Mouse (Mus musculus): ENCODE measurements around the gene Map3k6. TPM values are rescaled to one million over a fixed set of nuclear protein-coding genes. Genes with fewer than 3 reads are reported as not detected.

Gene Map3k6
- total and polyA plus RNA-seq, 2 experiments from 2014 or later = 2.7 to 13.8 TPM

DNA sequence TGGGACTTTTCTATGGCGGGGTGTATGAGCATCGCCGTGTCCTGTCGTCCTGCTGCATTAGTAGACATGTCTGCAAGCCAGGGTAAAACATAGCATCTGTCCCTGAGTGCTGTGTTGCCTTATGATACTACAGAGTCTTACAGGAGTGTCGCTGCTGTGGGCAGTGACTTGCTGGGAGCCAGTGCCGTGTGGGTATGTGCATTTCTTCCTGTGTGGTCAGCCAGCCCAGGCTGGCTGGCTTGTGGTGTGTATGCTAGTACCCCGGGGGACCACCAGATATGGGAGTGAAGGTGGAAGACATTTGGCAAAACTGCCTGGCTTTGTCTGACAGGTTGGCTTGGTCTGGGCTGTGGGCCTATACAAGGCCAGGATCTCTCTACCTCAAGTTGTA lies 21.8 kb downstream of the Map3k6 start:
- Histone ChIP-seq H3K36me3 (replicated peaks; ENCODE audit: control insufficient read depth, insufficient read depth, low read length) (peaks cover 25% of the 10 kb centered on the region), H3K27me3 (ENCODE audit: control insufficient read depth, insufficient read depth, low read length) (peaks cover 2% of the 10 kb centered on the region; the same call in 1 of the 2 replicates), H3K4me2 (ENCODE audit: low read depth, low read length) (peak overlapping the region; percentile 3; the same call in 1 of the 2 replicates), H3K9me3 (replicated peaks; ENCODE audit: control insufficient read depth, low read length) (no peaks in the 10 kb centered on the region), H3K9ac (replicated peaks; ENCODE audit: low read depth, low read length) (no peak overlapping the region), H3K4me3 (ENCODE audit: low read depth, low read length) (no peak overlapping the region), H3K4me1 (ENCODE audit: control insufficient read depth, insufficient read depth) (no peaks in the 10 kb centered on the region), H3K27ac (ENCODE audit: low read depth) (no peak overlapping the region)
- ATAC-seq (ENCODE audit: insufficient read depth, low read depth) (no peak), DNase-seq (ENCODE audit: low spot score) (no peak)
- WGBS = 60% methylated on average over 7 of the region's 7 CpGs
- TF ChIP-seq CTCF (IDR thresholded peaks at IDR 0.05; ENCODE audit: low read depth) (no peak), EP300 (IDR thresholded peaks at IDR 0.05; ENCODE audit: low read depth) (no peak)

DNA sequence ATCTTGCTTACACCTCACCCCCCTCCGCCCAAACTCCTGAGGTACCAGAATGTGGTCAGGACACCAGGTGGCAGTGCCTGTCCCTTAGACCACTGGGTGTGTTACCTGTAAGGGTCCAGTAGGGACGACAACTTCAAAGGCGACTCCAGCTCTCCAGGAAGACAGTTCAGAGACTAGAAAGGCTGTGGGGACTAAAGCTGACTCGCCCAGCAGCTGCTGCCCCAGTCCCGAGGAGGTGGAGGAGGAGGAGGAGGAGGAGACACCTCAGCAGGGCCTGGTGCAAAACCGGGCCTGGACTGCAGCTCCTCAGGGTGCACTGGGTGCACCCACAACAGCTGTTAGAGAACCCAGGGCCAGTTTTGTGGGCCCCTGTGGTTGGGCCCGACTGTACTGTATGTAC lies 22.3 kb downstream of the Map3k6 start, which contains the start of gene Sytl1:
Sytl1 (minus strand) TSS at position 232 of the 400 bp plus-strand sequence.
- peak within 1 kb of the TSS; percentile 3; the same call in 1 of the 2 replicates for H3K4me2 ChIP-seq (ENCODE audit: low read depth, low read length)
- H3K27ac ChIP-seq (ENCODE audit: low read depth) = no peak within 1 kb of the TSS

DNA sequence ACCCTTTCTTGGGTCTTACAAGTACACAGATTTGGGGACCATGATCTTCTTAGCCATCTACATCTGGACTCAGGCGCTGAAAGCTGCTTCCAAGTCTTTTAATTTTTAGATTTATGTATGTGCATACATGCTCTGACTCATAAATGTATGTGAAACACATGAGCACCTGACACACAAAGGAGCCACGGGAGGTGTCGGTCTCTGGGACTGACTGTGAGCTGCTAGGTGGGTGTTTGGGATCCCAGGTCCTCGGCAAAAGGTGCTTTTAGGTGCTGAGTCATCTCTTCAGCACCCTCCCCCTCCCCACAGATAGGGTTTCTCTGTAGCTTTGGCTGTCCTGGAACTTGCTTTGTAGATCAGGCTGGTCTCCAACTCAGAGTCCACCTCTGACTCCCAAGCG lies 23.1 kb downstream of the Map3k6 start:
- no peaks in the 10 kb centered on the region for H3K27me3 ChIP-seq (ENCODE audit: control insufficient read depth, insufficient read depth, low read length)
- TF ChIP-seq CTCF (IDR thresholded peaks at IDR 0.05; ENCODE audit: low read depth) = no peak
- no peak for TF ChIP-seq EP300 (IDR thresholded peaks at IDR 0.05; ENCODE audit: low read depth)
- no peak overlapping the region for H3K4me3 ChIP-seq (ENCODE audit: low read depth, low read length)
- H3K27ac ChIP-seq (ENCODE audit: low read depth) = no peak overlapping the region
- ATAC-seq (ENCODE audit: insufficient read depth, low read depth) (no peak), DNase-seq (ENCODE audit: low spot score) (no peak)
- H3K9me3 ChIP-seq (replicated peaks; ENCODE audit: control insufficient read depth, low read length) = no peaks in the 10 kb centered on the region
- H3K4me2 ChIP-seq (ENCODE audit: low read depth, low read length) = no peak overlapping the region
- peaks cover 39% of the 10 kb centered on the region for H3K36me3 ChIP-seq (replicated peaks; ENCODE audit: control insufficient read depth, insufficient read depth, low read length)
- no peaks in the 10 kb centered on the region for H3K4me1 ChIP-seq (ENCODE audit: control insufficient read depth, insufficient read depth)
- WGBS = 86% methylated on average over 5 of the region's 5 CpGs
- no peak overlapping the region for H3K9ac ChIP-seq (replicated peaks; ENCODE audit: low read depth, low read length)

More for the DNA sequence above, 22.3 kb downstream of the Map3k6 start, which contains the start of gene Sytl1:
- ATAC-seq (ENCODE audit: insufficient read depth, low read depth) (no peak), DNase-seq (ENCODE audit: low spot score) (no peak)
- Histone ChIP-seq H3K27me3 (ENCODE audit: control insufficient read depth, insufficient read depth, low read length) (no peaks in the 10 kb centered on the region), H3K9me3 (replicated peaks; ENCODE audit: control insufficient read depth, low read length) (no peaks in the 10 kb centered on the region), H3K4me1 (ENCODE audit: control insufficient read depth, insufficient read depth) (no peaks in the 10 kb centered on the region), H3K9ac (replicated peaks; ENCODE audit: low read depth, low read length) (no peak within 1 kb of the TSS), H3K4me3 (ENCODE audit: low read depth, low read length) (no peak within 1 kb of the TSS), H3K36me3 (replicated peaks; ENCODE audit: control insufficient read depth, insufficient read depth, low read length) (peaks cover 30% of the 10 kb centered on the region)
- TF ChIP-seq CTCF (IDR thresholded peaks at IDR 0.05; ENCODE audit: low read depth) = no peak
- no peak for TF ChIP-seq EP300 (IDR thresholded peaks at IDR 0.05; ENCODE audit: low read depth)
- 40% methylated on average over 7 of the region's 7 CpGs for WGBS

DNA sequence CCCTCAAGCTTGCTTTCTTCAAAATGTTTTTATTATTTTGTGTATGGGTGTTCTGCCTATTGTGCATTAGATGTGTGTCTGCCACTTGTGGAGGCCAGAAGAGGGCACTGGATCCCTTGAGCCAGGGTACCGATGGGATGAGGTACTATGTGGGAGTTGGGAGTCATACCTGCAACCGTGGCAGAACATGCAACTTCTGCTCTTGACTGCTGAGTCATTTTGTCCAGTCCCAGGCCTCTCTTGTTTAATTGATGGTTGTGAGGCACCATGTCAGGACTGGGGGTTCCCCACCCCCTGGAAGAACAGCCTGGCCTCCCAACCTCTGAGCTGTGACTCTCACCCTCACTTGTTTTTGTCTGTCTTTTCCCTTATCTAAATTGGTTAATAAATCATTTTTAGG lies 23.9 kb downstream of the Map3k6 start:
- H3K4me3 ChIP-seq (ENCODE audit: low read depth, low read length) = no peak overlapping the region
- H3K36me3 ChIP-seq (replicated peaks; ENCODE audit: control insufficient read depth, insufficient read depth, low read length) = peaks cover 47% of the 10 kb centered on the region
- H3K4me1 ChIP-seq (ENCODE audit: control insufficient read depth, insufficient read depth) = no peaks in the 10 kb centered on the region
- no peak overlapping the region for H3K4me2 ChIP-seq (ENCODE audit: low read depth, low read length)
- H3K27ac ChIP-seq (ENCODE audit: low read depth) = no peak overlapping the region
- H3K27me3 ChIP-seq (ENCODE audit: control insufficient read depth, insufficient read depth, low read length) = no peaks in the 10 kb centered on the region
- DNase-seq (ENCODE audit: low spot score) = no peak
- H3K9me3 ChIP-seq (replicated peaks; ENCODE audit: control insufficient read depth, low read length) = no peaks in the 10 kb centered on the region
- no peak overlapping the region for H3K9ac ChIP-seq (replicated peaks; ENCODE audit: low read depth, low read length)
- ATAC-seq (ENCODE audit: insufficient read depth, low read depth) = no peak
- 84% methylated on average over 2 of the region's 2 CpGs for WGBS
- TF ChIP-seq CTCF (IDR thresholded peaks at IDR 0.05; ENCODE audit: low read depth) (no peak), EP300 (IDR thresholded peaks at IDR 0.05; ENCODE audit: low read depth) (no peak)

DNA sequence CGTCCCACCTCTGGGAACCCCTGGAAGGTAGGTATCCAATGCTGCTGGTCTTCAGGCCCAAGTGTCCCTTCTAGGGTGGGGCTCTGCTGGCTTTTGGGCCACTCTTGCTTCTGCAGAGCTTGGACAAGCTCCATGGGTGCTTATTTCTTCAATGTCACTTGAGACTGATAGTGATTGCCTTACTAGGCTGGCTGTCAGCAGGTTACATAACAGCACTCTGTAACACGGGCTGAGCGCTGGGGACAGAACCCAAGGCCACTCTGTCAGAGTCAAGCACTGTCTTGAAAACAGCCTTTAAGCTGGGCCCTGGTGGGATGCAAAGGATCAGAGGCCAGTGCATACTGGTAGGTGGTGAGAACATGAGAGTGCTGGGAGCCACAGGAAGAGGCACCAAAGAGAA lies 24.7 kb downstream of the Map3k6 start:
- Histone ChIP-seq H3K36me3 (replicated peaks; ENCODE audit: control insufficient read depth, insufficient read depth, low read length) (peaks cover 48% of the 10 kb centered on the region), H3K9ac (replicated peaks; ENCODE audit: low read depth, low read length) (no peak overlapping the region), H3K4me3 (ENCODE audit: low read depth, low read length) (no peak overlapping the region), H3K4me1 (ENCODE audit: control insufficient read depth, insufficient read depth) (no peaks in the 10 kb centered on the region), H3K4me2 (ENCODE audit: low read depth, low read length) (no peak overlapping the region), H3K27me3 (ENCODE audit: control insufficient read depth, insufficient read depth, low read length) (no peaks in the 10 kb centered on the region), H3K27ac (ENCODE audit: low read depth) (no peak overlapping the region), H3K9me3 (replicated peaks; ENCODE audit: control insufficient read depth, low read length) (no peaks in the 10 kb centered on the region)
- WGBS = 86% methylated on average over 3 of the region's 3 CpGs
- TF ChIP-seq EP300 (IDR thresholded peaks at IDR 0.05; ENCODE audit: low read depth) (no peak), CTCF (IDR thresholded peaks at IDR 0.05; ENCODE audit: low read depth) (no peak)
- no peak for DNase-seq (ENCODE audit: low spot score)
- no peak for ATAC-seq (ENCODE audit: insufficient read depth, low read depth)

DNA sequence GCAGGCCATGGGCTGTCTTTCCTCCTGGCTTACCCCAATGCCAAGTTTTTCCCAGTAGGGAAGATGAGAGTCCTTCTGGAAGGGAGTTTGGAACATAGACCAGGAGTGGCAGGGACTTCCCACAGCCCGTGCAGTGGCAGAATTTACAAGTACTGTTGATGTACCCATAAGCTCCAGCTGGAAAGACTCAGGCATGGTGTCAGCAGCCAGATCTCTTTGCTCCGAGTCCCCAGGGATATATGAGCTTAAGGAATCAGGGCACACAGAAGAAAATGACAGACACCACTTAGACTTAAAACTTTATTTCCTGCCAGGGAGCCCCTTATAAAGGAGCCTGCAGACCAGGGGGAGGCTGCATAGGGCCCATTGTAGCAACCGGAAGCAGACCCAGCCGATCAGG lies 25.1 kb downstream of the Map3k6 start:
- TF ChIP-seq EP300 (IDR thresholded peaks at IDR 0.05; ENCODE audit: low read depth) = no peak
- no peak for TF ChIP-seq CTCF (IDR thresholded peaks at IDR 0.05; ENCODE audit: low read depth)
- WGBS = 81% methylated on average over 4 of the region's 4 CpGs
- H3K36me3 ChIP-seq (replicated peaks; ENCODE audit: control insufficient read depth, insufficient read depth, low read length) = peaks cover 48% of the 10 kb centered on the region

More for the DNA sequence above, 25.1 kb downstream of the Map3k6 start:
- Histone ChIP-seq H3K9ac (replicated peaks; ENCODE audit: low read depth, low read length) (no peak overlapping the region), H3K4me3 (ENCODE audit: low read depth, low read length) (no peak overlapping the region), H3K4me2 (ENCODE audit: low read depth, low read length) (no peak overlapping the region), H3K27ac (ENCODE audit: low read depth) (no peak overlapping the region), H3K4me1 (ENCODE audit: control insufficient read depth, insufficient read depth) (no peaks in the 10 kb centered on the region), H3K27me3 (ENCODE audit: control insufficient read depth, insufficient read depth, low read length) (no peaks in the 10 kb centered on the region), H3K9me3 (replicated peaks; ENCODE audit: control insufficient read depth, low read length) (no peaks in the 10 kb centered on the region)
- ATAC-seq (ENCODE audit: insufficient read depth, low read depth) (no peak), DNase-seq (ENCODE audit: low spot score) (no peak)

Measured in heart, postnatal 0 days (tissue).